Mouse (Mus musculus) kidney, adult 10 weeks (tissue): ENCODE results near the gene Slc7a15. TPM values are rescaled to one million over a fixed set of nuclear protein-coding genes. Genes with fewer than 3 reads are reported as not detected.

ENCODE experiments used
- polyA plus RNA-seq: library from polyadenylated mRNA; stranded (reverse); fragments of 350-450 nt; fragmentation: Illumina TruSeq; extraction: RNeasy Lipid Tissue Mini Kit (QIAGEN cat#74804); gene quantifications from one replicate; pipeline ENCODE4 v1.2.3, GENCODE M21; 2014; ENCODE audit warnings: low read depth, low replicate concordance

Slc7a15 gene
- polyA plus RNA-seq: not detected

GRCm38 (mm10) chr12:8598966-8599365 is at the start of gene Slc7a15:
Gene Slc7a15 (minus strand): TSS chr12:8599066.

DNA sequence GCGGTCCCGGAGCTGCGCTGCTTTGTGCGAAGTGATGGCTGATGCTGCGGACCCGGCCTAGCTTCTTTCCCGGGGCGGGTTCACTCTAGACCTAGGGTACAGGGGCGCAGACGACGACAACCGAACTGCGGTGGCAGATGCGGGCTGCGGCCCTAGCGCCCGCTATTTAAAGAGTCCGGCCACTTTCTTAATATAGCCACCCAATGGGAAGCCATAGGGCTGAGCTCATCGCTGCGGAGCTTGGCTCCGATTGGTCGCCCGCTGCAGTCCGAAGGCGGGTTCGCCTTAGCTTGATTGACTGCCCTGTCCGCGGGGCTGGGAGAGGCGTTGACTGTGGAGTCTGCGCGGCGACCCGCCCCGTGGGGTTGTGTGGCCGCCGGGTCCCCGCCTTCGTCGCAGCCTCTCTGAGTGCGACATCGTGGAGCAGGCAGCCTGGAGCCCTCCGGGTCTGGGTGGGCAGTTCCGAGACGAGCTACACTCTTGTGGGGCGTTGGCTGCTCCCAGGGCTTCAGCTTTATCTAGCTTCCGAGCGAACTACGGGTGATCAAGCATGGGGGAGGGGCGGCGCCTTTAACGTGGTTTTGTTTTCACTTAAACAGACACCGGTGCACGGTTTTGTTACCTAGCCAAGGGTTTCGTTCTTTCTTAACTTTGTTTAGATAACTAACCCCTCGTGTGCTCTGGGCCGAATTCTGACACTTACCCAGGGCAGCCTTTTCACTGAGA is 98.8 kb downstream of the Slc7a15 start, which contains the start of gene Rhob:
Rhob (minus strand) TSS at position 139 of the 726 bp plus-strand sequence.

Other genes with a start within 250 kb of the Slc7a15 start
- 47.7 TPM for gene Rhob, start 99.1 kb downstream of the Slc7a15 start, polyA plus RNA-seq
- 184 TPM for gene Pum2, start 75.1 kb upstream of the Slc7a15 start, polyA plus RNA-seq
- gene Sdc1, start 172.3 kb upstream of the Slc7a15 start, polyA plus RNA-seq: 2.5 TPM